Mouse (Mus musculus) brain, embryonic 14.5 days (tissue): ENCODE results near the gene Banf1.

Experiments
- CTCF ChIP-seq: fragments of 200-500 bp; IDR thresholded peaks from 2 replicates; pipeline ENCODE4 v1.5.1; 2012; ENCODE audit warnings: inconsistent platforms, mild to moderate bottlenecking, moderate library complexity, borderline replicate concordance; ENCODE audit not compliant: insufficient read depth, insufficient read length; ENCODE audit errors: extremely low read depth
- POLR2A ChIP-seq: fragments of 200-500 bp; IDR thresholded peaks from 2 replicates; pipeline ENCODE4 v1.6.1; 2012; ENCODE audit warnings: mild to moderate bottlenecking, inconsistent platforms, borderline replicate concordance; ENCODE audit not compliant: poor library complexity, insufficient read depth, insufficient read length, severe bottlenecking; ENCODE audit errors: extremely low read depth

- TF ChIP-seq CTCF (no peak), POLR2A (no peak)
These were observed 5.8 kb upstream of the Banf1 start for GRCm38 (mm10) chr19:5372724-5373123.
